Mouse (Mus musculus): ENCODE data around the gene Psenen. TPM values are rescaled to one million over a fixed set of nuclear protein-coding genes. Genes with fewer than 3 reads are reported as not detected.

The Psenen gene
- 112 and 124 TPM in 2 replicates for polyA plus RNA-seq (2016; fragmentation: Nextera tagmentation; extraction: Ambion mirVana)

DNA sequence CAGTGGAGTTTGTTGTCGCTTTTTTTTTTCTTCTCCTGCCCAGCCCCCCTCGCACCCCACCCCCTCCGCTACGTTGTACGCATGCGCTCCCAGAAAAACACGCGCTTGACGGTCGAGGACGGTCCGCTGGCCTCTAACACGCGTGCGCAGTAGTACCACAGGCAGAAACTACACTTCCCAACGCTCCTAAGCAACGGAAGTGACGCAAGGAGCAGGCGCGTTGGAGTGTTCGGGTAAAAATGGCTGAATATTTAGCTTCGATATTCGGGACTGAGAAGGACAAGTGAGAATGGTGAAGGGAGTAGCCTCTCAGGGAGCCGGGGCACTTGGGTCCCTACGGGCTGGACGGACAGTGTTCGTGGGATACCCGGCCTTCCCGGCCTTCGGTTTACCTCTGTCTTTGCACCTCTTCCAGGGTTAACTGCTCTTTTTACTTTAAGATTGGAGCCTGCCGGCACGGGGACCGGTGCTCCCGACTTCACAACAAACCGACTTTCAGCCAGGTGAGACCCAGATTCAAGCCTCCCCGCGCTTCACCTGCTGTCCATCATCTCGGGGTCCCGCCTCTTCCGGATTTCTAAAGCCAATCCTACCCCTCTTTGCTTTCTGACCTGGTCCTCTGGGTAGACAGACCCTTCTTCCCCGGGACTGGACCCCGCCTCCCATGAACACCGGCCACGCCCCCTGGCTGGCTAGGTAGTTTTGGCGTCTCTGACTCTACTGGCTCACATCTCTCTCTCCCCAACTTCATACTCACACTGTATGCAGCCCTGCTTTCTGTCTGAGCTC, at the start of gene Psenen, which contains the start of the genes U2af1l4 and Gm49396:
TSS of gene Psenen (minus strand) at position 511 of the 789 bp plus-strand sequence.
TSS of gene U2af1l4 (plus strand) at position 185 of the 789 bp plus-strand sequence.
TSS of gene Gm49396 (plus strand) at position 228 of the 789 bp plus-strand sequence.
- Histone ChIP-seq H3K36me3 (peaks cover 40% of the 10 kb centered on the region), H3K4me3 (peak within 1 kb of the TSS; percentile 79), H3K27ac (peak within 1 kb of the TSS; percentile 95), H3K9me3 (no peaks in the 10 kb centered on the region), H3K27me3 (ENCODE audit: insufficient read depth, poor library complexity, severe bottlenecking) (no peaks in the 10 kb centered on the region), H3K4me1 (peaks cover 13% of the 10 kb centered on the region)
- DNase-seq (ENCODE audit: low spot score), result peak; percentile 99
- under 1% methylated on average over 45 of the region's 45 CpGs for WGBS

DNA sequence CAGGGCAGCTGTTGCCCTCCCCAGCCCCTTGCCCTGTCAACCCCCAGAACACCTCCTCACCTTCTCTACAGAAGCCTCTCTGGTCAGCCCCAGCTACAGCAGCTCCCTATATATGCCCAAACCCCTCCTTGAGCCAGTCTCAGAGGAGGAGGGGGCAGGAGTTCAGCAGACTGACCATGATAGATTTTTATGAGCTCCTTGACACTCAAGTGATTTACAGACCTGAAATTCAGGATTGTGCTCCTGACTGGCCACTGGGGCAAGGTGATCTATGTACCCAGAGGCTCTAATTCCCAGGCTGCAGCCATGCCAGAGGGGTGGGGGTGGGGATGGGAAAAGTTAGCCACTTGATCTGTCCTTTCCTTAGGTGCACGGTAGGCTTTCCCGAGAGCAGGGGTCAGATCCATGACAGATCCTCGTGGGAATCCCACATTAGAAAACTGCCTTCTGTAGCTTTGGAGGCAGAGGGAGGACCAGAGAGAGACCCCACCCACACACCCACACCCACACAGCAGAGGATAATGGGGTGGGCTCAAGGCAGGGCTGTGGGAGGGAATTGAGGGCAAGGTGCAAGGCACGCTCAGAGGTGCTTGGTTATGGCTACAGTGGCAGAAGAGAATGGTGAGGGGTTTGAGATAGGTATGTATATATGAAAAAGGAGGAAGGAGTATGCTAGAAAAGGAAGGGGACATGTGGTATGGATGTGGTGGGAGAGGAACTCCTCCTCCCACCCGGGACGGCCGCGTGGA, 49.4 kb upstream of the Psenen start, which contains the start of gene Upk1a:
TSS of gene Upk1a (minus strand) at position 194 of the 749 bp plus-strand sequence.
- Histone ChIP-seq H3K36me3 (peaks cover 27% of the 10 kb centered on the region), H3K27ac (no peak within 1 kb of the TSS)
- 84% methylated on average over 8 of the region's 8 CpGs for WGBS

DNA sequence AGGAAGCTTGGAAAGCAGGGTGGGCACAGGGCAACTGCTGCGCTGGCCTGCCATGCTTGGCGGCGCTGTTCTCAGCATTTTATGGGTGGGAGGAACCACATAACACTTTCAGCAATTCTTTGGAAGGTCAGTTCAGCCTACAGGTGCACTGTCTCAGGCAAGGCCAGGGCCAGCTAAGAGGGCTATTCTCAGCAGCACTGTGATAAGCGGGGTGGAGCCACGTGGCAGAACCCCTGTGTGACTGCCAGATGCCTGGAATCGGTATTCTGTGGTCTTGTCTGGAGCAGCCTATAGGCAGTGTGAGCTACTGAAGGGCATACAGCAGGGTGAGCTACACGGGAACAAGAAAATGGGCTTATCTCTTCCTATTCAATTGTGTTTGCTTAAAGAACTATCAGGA, 46.6 kb upstream of the Psenen start:
- H3K27ac ChIP-seq, result 0 out of 2 replicates have a peak overlapping the region, but pooled peaks have one; percentile 26
- H3K4me1 ChIP-seq, result peaks cover 17% of the 10 kb centered on the region
- peaks cover 9% of the 10 kb centered on the region; the same call in 1 of the 2 replicates for H3K27me3 ChIP-seq (ENCODE audit: insufficient read depth, poor library complexity, severe bottlenecking)
- H3K36me3 ChIP-seq, result peaks cover 2% of the 10 kb centered on the region; the same call in 1 of the 2 replicates
- WGBS, result 37% methylated on average over 7 of the region's 7 CpGs
- H3K4me3 ChIP-seq, result 0 out of 2 replicates have a peak overlapping the region, but pooled peaks have one; percentile 0
- H3K9me3 ChIP-seq, result no peaks in the 10 kb centered on the region
- DNase-seq (ENCODE audit: low spot score), result no peak

More for the DNA sequence above, 49.4 kb upstream of the Psenen start, which contains the start of gene Upk1a:
- H3K9me3 ChIP-seq, result no peaks in the 10 kb centered on the region
- peaks cover 17% of the 10 kb centered on the region for H3K4me1 ChIP-seq
- H3K27me3 ChIP-seq (ENCODE audit: insufficient read depth, poor library complexity, severe bottlenecking), result peaks cover 3% of the 10 kb centered on the region; the same call in 1 of the 2 replicates
- DNase-seq (ENCODE audit: low spot score), result no peak
- H3K4me3 ChIP-seq, result no peak within 1 kb of the TSS

DNA sequence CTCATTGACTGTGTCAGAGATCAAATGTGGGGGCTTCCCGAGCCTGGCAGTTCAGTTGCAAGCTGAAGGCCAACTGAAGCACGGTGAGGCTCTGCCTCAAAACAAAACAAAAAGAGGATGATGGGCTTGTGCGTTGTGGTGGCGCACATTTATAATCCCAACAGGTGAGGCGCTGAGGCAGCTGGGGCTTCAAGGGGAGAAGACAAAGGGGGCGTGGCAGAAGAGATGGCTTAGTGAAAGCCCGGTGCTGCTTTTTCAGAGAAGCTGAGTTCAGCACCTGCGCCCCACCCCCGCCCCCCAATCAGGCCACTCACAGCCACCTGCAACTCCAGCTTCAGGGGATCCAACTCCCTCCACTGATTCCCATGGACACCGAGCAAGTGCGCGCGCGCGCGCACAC, 45.0 kb upstream of the Psenen start:
- Histone ChIP-seq H3K27me3 (ENCODE audit: insufficient read depth, poor library complexity, severe bottlenecking) (peaks cover 9% of the 10 kb centered on the region; the same call in 1 of the 2 replicates), H3K27ac (no peak overlapping the region), H3K9me3 (no peaks in the 10 kb centered on the region), H3K36me3 (no peaks in the 10 kb centered on the region), H3K4me3 (no peak overlapping the region), H3K4me1 (peaks cover 14% of the 10 kb centered on the region)
- DNase-seq (ENCODE audit: low spot score), result no peak
- WGBS, result 49% methylated on average over 16 of the region's 16 CpGs

DNA sequence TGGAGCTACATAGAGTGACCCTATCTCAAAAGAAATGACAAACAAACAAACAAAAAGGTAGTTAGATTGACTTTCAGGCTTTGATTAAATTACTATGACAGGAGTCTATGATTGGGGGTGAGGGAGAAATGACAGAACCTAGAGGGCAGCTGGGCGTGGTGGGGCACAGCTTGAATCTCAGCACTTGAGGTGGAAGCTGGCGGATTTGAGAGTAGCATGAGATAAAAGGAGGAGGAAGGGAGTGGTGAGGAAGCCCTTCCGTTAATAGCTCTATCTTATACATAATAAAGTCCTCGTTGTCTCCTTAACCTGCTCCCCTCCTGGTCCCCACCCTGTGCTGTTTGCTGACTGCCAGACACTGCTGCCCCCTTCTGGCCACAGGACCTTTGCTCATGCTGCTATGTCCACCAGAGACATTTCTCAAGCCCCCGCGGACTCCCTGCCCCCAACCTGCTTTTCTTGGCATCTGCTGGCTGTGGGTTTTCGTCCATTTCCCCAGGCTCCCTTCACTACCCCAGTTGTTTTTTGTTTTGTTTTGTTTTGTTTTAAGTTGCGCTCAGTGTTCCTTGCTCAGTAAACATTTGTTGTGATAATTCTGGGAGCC, 44.4 kb upstream of the Psenen start:
- Histone ChIP-seq H3K9me3 (no peaks in the 10 kb centered on the region), H3K4me1 (peaks cover 12% of the 10 kb centered on the region), H3K27ac (no peak overlapping the region), H3K4me3 (no peak overlapping the region), H3K27me3 (ENCODE audit: insufficient read depth, poor library complexity, severe bottlenecking) (peaks cover 9% of the 10 kb centered on the region; the same call in 1 of the 2 replicates), H3K36me3 (no peaks in the 10 kb centered on the region)
- 23% methylated on average over 8 of the region's 8 CpGs for WGBS
- DNase-seq (ENCODE audit: low spot score), result no peak

DNA sequence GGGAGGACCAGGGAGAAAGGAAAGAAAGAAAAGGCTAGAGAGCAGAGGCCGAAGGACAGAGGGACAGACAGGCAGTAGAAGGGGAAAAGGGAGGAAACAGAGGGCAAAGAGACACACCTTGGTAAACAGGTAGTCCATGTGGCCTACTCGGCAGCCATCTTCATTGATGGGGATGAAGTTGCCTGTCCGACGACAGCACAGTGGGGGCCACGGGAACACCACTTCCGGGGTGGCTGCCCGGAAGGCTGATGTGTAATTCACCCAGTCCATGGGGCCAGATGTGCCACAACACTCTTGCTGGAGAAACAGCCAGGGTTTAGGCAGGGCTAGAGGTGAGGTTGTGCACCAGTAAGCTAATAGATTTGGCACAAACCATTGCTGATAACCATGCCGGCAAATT, 41.5 kb upstream of the Psenen start:
- Histone ChIP-seq H3K9me3 (no peaks in the 10 kb centered on the region), H3K36me3 (no peaks in the 10 kb centered on the region), H3K4me1 (peaks cover 20% of the 10 kb centered on the region), H3K4me3 (no peak overlapping the region), H3K27me3 (ENCODE audit: insufficient read depth, poor library complexity, severe bottlenecking) (peaks cover 9% of the 10 kb centered on the region; the same call in 1 of the 2 replicates), H3K27ac (no peak overlapping the region)
- no peak for DNase-seq (ENCODE audit: low spot score)
- 76% methylated on average over 8 of the region's 8 CpGs for WGBS

DNA sequence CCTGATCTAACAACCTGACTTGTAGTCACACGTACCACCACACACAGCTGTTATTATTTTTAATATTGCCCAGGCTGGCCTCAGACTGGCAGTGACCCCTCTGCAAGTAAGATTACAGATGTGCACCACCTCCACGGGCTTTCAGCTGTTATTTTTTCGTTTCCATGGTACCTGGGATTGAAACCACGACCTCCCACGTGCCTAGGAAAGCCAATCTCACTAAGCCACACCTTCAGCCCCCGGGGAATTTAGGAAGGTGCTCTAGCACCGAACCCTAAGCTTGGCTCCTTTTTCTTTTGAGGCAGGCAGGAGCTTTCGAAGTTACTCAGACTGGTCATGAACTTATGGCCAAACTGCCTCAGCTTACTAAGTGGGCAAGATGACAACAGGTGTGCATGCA, 41.0 kb upstream of the Psenen start:
- Histone ChIP-seq H3K9me3 (no peaks in the 10 kb centered on the region), H3K4me1 (peaks cover 19% of the 10 kb centered on the region), H3K27me3 (ENCODE audit: insufficient read depth, poor library complexity, severe bottlenecking) (peaks cover 9% of the 10 kb centered on the region; the same call in 1 of the 2 replicates), H3K4me3 (no peak overlapping the region), H3K36me3 (no peaks in the 10 kb centered on the region), H3K27ac (no peak overlapping the region)
- no peak for DNase-seq (ENCODE audit: low spot score)
- WGBS, result 58% methylated on average over 8 of the region's 8 CpGs

DNA sequence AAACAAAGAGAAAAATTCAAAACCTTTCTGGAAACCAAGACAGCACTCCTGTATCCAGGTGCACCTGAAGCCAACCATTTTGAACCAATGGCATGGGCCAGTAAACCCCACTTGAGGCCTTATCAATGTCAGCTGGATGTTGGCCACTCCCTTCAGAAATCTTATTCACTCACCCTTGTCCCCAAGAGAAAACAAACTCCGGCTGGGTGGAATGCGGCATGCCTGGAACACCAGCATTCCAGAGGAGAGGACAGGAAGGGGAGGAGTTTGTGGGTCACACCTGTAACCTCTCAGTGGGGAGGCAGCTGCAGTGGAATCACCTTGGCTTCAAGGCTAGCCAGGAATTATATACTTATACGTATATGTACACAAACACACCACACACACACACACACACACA, 39.2 kb upstream of the Psenen start:
- H3K4me1 ChIP-seq, result peaks cover 18% of the 10 kb centered on the region
- no peak for DNase-seq (ENCODE audit: low spot score)
- H3K27me3 ChIP-seq (ENCODE audit: insufficient read depth, poor library complexity, severe bottlenecking), result peaks cover 5% of the 10 kb centered on the region; the same call in 1 of the 2 replicates
- H3K4me3 ChIP-seq, result no peak overlapping the region
- H3K36me3 ChIP-seq, result no peaks in the 10 kb centered on the region
- H3K27ac ChIP-seq, result no peak overlapping the region
- WGBS, result 23% methylated on average over 3 of the region's 3 CpGs
- H3K9me3 ChIP-seq, result no peaks in the 10 kb centered on the region

DNA sequence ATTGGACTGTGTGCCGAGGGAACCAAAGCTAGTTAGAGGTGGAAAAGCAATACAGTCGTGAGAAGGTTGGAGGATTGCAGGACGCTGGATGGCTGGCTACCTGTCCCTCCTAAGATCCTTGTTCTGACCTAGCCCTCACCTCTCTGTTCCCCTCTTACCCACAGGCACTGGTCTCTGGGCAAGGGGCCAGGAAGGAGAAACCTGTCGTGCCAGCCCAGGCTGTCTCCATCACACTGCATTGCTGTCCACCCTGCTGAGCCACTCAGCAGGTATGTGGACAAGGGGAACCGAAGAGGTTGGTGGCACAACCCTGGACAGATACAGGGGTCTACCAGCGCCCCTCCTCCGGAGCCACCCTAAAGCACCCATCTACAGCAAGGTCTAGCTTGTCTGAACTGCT, 37.2 kb upstream of the Psenen start:
- H3K4me3 ChIP-seq, result no peak overlapping the region
- no peak overlapping the region for H3K27ac ChIP-seq
- H3K27me3 ChIP-seq (ENCODE audit: insufficient read depth, poor library complexity, severe bottlenecking), result no peaks in the 10 kb centered on the region
- 72% methylated on average over 7 of the region's 7 CpGs for WGBS
- H3K36me3 ChIP-seq, result no peaks in the 10 kb centered on the region
- peaks cover 18% of the 10 kb centered on the region for H3K4me1 ChIP-seq
- no peak for DNase-seq (ENCODE audit: low spot score)
- no peaks in the 10 kb centered on the region for H3K9me3 ChIP-seq

DNA sequence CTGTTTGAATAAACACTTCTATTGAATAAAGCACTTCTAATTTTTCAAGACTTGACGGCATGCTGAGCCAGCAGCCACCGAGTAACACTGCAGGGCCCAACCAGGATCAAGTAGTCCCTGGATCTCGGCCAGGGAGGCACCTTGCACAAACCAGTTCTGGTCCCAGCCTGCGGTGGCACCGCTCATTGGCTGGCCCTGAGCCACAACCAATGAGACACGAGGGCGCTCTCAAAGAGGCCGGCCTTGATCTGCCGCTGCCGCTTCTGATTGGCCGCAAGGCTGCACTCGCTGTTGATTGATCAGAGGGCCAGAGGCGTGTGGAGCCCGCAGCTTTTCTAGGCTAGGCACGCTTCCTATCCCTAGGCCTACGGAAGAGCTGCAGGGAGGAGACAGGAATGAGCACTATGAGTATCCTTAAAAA, 36.5 kb upstream of the Psenen start:
- WGBS, result 2% methylated on average over 16 of the region's 16 CpGs
- Histone ChIP-seq H3K36me3 (no peaks in the 10 kb centered on the region), H3K27me3 (ENCODE audit: insufficient read depth, poor library complexity, severe bottlenecking) (peaks cover 4% of the 10 kb centered on the region; the same call in 1 of the 2 replicates), H3K27ac (no peak overlapping the region), H3K4me3 (peak overlapping the region; percentile 19), H3K9me3 (no peaks in the 10 kb centered on the region), H3K4me1 (peaks cover 18% of the 10 kb centered on the region)
- peak; percentile 97 for DNase-seq (ENCODE audit: low spot score)

DNA sequence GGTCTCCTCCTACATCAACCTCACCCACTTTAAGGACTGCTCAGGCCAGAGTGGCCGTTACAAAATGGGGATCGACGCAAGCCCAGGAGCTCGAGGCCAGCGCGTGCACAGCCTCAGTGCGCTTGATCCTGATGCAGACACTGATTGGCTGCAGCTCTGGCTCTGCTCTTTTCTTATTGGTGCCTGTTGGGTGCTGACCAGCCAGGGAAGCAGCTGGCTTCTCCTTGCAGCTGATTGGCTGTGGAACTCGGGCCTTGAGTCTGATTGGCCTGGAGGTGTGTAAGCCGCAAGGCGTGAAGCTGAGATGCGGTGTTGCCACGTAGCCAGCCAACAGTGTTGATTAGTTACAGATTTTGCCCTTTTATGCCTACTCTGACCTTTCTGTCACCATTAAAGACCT, 35.4 kb upstream of the Psenen start, which contains the start of gene Zbtb32:
TSS of gene Zbtb32 (minus strand) at position 124 of the 400 bp plus-strand sequence.
- peak within 1 kb of the TSS; percentile 19; the same call in 1 of the 2 replicates for H3K4me3 ChIP-seq
- peaks cover 8% of the 10 kb centered on the region; the same call in 1 of the 2 replicates for H3K27me3 ChIP-seq (ENCODE audit: insufficient read depth, poor library complexity, severe bottlenecking)
- peaks cover 18% of the 10 kb centered on the region for H3K4me1 ChIP-seq
- H3K27ac ChIP-seq, result no peak within 1 kb of the TSS
- no peaks in the 10 kb centered on the region for H3K9me3 ChIP-seq
- no peak for DNase-seq (ENCODE audit: low spot score)
- no peaks in the 10 kb centered on the region for H3K36me3 ChIP-seq
- WGBS, result 91% methylated on average over 12 of the region's 12 CpGs

DNA sequence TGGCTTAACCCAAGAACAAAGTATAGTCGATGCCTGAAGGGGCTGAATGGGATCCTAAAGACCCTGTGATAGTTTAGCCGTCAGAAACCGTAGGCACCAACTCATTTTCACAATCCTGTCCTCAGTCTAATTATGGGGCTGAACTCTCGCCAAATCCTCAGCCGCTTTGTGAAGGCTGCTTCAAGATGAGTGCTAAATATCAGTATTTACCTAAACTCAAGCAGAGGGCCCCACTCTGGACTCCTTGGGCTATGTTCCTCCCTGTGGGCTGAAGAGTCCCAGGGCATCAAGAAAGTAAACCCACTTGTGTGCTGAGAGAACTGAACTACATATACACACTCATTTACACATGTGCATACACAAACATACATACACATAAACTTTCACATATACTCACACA, 33.4 kb upstream of the Psenen start:
- Histone ChIP-seq H3K27me3 (ENCODE audit: insufficient read depth, poor library complexity, severe bottlenecking) (peaks cover 8% of the 10 kb centered on the region; the same call in 1 of the 2 replicates), H3K4me1 (peaks cover 12% of the 10 kb centered on the region), H3K9me3 (no peaks in the 10 kb centered on the region), H3K4me3 (no peak overlapping the region), H3K27ac (no peak overlapping the region), H3K36me3 (no peaks in the 10 kb centered on the region)
- 78% methylated on average over 5 of the region's 5 CpGs for WGBS
- no peak for DNase-seq (ENCODE audit: low spot score)
